Mouse (Mus musculus) megakaryocyte-erythroid progenitor cell, adult 5-6 weeks (primary cell): ENCODE data around the gene Ly6g5b. TPM values are rescaled to one million over a fixed set of nuclear protein-coding genes. Genes with fewer than 3 reads are reported as not detected.
A peak's percentile ranks its signal among the peaks of the same experiment; 100 is the strongest.
"Not testable (repeated sequence)": the region's sequence is repeated elsewhere in the genome, so short reads cannot be mapped to it uniquely, and the experiment has no call there.

Experiments
- ATAC-seq: replicated peaks from 2 replicates; pipeline ENCODE4 v1.8.0; 2016; ENCODE audit warnings: mild to moderate bottlenecking, inconsistent platforms; ENCODE audit not compliant: severe bottlenecking, poor library complexity, low FRiP score, low TSS enrichment
- total RNA-seq, 2 experiments: library from RNA; stranded (forward) in 1 of 2; stranded (reverse) in 1 of 2; fragments of 200-1000, 215-1000 nt in 1 of 2; fragments of >200 nt in 1 of 2; fragmentation: Nextera tagmentation in 1 of 2; gene quantifications; 2 replicates each; pipeline ENCODE4 v1.2.3; 2014 to 2017

Gene Ly6g5b
- total RNA-seq, 2 experiments from 2014 or later, result 1.1 TPM; not detected in 1

GRCm38 (mm10) chr17:35146139-35146538 lies 30.9 kb upstream of the Ly6g5b start:
- ATAC-seq, result no peak

DNA sequence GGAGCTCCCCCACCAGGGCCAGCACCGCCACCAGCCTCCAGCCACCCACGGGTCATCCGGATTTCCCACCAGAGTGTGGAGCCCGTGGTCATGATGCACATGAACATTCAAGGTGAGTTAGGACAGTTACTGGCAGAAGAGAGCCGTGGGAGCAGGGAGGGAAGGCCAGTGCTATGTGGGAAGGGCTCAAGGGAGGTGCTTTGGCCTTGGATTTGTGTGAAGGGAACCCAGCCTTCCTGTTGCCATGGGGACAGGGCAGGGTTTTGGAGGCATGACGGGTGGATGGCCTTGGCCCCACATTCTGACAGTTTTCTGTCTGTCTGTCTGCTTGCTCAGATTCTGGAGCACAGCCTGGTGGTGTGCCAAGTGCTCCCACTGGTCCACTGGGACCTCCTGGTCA lies 26.7 kb upstream of the Ly6g5b start:
- ATAC-seq, result no peak

DNA sequence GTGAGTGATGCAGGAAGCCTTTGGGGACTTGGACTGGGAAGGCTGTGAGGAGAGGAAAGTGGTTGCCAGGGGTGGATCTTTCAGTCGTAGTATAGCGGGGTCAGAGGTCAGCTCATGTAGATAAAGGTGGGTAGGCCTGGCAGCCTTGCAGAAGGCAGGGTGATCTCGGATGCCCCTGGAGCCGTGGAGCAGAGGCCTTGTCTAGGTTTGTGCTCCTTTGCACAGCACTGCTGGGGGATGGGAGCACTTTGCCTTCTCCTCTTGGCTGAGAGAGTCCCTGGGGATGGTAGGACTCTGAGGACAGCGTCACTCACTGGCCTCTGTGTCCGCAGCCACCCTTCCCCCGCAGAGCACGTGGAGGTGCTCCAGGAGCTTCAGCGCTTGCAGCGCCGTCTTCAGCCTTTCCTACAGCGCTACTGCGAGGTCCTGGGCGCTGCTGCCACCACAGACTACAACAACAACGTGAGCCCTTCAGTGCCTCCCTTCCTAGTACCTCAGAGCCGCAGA lies 25.3 kb upstream of the Ly6g5b start:
- no peak for ATAC-seq

DNA sequence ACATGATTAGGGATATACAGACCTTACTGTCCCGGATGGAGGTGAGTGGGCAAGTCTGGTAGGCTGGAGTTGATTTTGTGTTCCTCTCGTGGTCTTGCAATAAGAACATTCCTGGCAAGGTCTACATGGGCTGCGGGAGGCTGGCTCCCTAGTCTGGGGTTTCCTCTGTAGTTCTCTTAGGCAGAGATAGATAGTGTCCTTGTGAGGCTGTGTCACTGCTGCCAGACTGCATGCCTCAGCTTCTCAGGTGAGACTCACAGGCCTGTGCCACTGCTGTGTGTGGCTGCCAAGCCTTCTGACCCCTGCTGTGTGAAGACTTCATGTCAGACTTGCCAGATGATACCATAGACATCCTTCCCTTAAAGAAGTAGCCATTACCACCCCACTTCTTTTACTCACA lies 24.0 kb upstream of the Ly6g5b start:
- no peak for ATAC-seq

GRCm38 (mm10) chr17:35135591-35136320 lies 20.5 kb upstream of the Ly6g5b start:
- peak; percentile 60 for ATAC-seq

DNA sequence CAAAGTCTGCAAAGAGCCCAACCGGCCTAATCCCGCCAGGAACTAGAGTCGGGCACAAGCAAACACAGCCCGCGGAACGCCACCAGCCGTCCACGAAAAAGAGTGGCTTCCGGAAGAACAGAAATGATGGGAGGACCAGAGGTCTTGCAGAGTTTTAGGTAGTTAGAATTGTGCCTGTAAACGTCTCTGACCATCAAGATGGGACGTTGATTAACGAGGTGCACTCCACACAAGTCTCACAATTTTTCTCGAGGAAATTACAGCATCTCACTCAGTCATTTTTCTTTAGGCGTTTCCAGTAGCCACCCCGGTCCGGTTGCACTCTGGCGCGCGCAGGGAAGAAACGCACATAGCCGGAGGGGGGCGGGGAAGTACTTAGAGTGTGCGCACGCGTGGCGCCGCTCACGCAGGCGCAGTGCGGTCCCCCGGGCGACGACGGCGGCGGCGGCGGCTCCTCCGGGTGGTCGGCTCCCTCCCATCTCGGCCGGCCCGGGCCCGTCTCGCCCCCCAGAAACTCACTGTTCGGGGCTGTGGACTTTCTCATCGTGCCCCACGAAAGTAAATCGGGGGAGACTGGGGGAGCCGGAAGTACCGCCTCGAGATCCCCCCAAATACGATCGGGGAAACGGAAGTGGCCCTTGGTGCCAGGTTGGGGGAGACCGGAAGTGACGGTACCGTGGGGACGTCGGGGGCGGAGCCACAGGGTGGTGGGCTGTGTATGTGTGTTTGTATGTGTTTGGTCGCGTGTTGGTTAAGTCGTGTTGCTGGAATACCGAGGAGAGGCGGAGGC lies 19.8 kb upstream of the Ly6g5b start, which contains the start of gene Bag6:
Bag6 (plus strand) TSS at position 378 of the 790 bp plus-strand sequence.
- ATAC-seq, result peak; percentile 77

- no peak for ATAC-seq
These were observed 18.3 kb upstream of the Ly6g5b start for GRCm38 (mm10) chr17:35133517-35133916.

DNA sequence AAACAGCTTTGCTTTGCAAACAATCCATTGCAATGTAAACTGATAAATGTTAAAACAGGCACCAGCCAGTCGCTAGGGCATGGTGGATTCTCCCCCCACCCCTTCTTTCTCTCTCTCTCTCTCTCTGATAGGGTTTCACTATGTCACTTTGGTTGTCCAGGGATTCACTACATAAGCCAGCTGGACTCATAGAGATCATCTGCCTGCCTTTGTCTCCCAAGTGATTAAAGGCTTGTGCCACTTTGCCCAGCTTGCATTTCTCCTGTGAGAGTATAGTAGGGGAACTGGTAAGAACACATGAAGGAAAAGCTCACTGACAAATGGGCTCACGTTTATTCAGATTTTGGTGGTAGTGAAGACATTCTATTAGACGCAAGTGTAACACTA lies 16.9 kb upstream of the Ly6g5b start:
- ATAC-seq, result no peak

DNA sequence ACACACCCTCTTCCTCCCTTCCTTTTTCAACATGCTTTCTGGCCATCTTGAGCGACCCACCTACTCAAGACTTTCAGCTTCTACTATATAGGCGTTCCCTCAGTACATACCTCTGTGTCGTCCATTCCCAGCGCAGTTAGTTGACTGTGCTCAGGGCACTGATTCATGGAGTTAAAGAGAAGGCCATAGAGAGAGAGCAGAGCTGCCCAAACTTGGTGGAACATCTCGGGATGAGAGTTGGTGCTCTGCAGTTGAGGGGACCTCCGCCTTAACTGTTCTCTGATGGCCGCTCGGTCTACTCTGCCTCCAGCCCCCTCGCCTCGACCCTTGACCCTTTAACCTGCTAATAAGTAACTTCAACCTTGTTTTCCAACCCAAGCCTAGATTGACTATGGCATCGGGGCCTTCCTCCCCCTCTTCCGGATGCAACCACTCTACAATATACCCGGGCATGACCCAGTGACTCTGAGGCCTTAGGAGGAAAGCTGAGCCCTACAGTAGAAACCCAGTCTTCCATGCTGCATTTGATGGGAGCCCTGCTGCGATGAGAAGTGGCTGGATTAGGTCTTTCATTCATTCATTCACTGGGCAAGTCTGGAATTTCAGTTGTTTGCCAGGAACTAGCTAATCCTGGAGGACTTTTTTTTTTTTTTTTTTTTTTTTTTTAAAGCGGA lies 16.4 kb upstream of the Ly6g5b start, which contains the start of gene Apom:
Apom (minus strand) TSS at position 551 of the 674 bp plus-strand sequence.
- no peak for ATAC-seq

DNA sequence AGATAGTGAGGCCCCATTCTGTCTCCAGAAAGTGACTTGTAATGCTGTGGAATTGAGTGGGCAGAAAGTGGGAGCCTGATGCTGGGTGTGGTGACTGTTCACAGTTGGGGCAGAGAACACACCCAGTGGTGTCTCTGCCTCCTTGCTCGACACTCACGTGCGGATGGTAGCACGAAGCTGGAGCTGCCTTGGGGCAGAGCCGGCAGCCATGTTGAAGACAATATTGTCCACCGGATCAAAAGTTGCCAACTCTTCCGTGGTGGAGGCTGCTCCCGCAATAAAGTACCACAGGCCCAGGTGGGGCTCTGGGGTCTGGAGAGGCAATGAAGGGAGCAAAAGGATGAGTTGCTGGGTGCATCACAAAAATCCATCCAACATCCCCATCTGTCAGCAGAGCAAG lies 15.8 kb upstream of the Ly6g5b start:
- no peak for ATAC-seq

GRCm38 (mm10) chr17:35128996-35129395 lies 13.8 kb upstream of the Ly6g5b start:
- no peak for ATAC-seq

- no peak for ATAC-seq
These were observed 11.8 kb upstream of the Ly6g5b start for GRCm38 (mm10) chr17:35127017-35127416.

DNA sequence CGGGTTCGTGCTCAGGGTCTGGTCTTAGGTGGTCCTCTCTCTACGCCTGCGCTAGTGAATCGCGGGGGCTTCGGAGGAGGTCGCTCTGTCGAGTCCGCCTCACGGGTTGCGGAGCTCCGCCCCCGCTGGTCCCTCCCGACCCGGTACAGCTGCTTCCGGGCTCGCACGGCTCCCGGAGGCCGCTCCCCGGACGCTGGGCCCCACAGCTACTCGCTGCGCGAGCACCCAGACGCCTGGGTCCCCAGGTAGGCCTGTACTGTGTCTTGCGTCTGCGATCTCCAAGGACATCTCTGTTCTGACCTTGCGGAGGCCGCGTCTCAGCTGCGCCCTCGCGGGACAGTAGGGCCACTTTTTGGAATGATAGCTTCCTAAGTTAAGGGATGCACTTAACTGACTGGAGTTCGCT lies 11.0 kb upstream of the Ly6g5b start, which contains the start of gene D17H6S53E:
D17H6S53E (plus strand) TSS at position 168 of the 406 bp plus-strand sequence.
- ATAC-seq, result peak; percentile 43

DNA sequence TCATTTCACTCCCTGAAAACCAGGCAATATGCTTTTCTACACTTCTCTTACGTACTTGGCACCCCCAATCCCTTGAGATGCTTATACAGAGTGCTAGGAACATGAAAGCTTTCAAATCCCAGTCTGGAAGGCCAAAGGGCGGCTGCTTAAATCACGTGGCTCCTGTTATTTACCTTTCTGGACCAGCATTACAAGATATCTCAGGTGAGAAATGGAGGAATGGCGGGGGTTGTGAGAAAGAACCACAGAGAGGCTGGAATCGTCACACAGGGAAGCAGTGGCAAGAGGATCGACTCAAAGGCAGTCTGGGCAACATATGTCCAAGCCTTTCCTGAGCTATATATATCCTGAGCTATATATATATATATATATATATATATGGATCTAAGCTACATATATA lies 10.3 kb upstream of the Ly6g5b start:
- no peak for ATAC-seq

GRCm38 (mm10) chr17:35125081-35125480 lies 9.9 kb upstream of the Ly6g5b start:
- no peak for ATAC-seq

- ATAC-seq, result not testable (repeated sequence)
These were observed 9.2 kb upstream of the Ly6g5b start for GRCm38 (mm10) chr17:35124261-35124896.

- not testable (repeated sequence) for ATAC-seq
These were observed 8.1 kb upstream of the Ly6g5b start for GRCm38 (mm10) chr17:35123287-35123686.

GRCm38 (mm10) chr17:35121871-35122303 lies 6.7 kb upstream of the Ly6g5b start, which contains the start of gene Csnk2b:
Gene Csnk2b (minus strand): TSS chr17:35122053.
- ATAC-seq, result peak; percentile 13

DNA sequence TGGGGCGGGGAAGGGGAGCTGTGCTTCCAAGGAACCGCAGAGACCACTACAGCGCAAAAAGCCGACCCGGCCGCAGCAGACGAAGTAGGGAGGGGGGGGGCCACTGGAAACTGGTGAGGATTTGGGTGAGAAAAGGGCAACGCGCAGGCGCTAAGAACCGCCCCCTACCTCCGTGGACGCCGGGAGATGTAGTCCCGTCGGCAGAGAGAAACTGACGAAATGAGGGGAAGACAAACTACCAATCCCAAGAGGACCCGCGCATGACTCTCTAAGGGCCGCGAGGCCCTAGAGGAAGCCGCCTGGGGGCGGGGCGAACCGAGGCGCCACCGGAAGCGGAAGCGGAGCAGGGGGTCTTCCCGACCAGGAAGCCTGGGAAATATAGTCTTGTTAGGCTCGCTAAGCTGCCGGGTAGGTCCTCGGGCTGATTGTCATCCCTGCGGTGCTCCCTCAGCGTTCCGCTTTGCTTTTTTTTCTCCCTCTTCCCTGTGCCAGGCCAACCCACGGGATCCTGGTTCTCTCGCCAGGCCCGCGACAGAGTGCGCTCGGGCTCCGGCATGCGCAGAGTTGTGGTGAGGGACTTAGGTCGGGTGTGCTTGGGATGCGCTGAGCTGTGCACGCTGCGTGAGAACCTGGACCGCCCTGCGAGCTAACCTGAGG lies 6.0 kb upstream of the Ly6g5b start, which contains the start of gene Gpank1:
Gpank1 (plus strand) TSS at position 313 of the 657 bp plus-strand sequence.
- peak; percentile 89 for ATAC-seq
